Mouse (Mus musculus) limb, embryonic 11.5 days (tissue): ENCODE data around the gene Fbxo21. TPM values are rescaled to one million over a fixed set of nuclear protein-coding genes. Genes with fewer than 3 reads are reported as not detected.

Experiments used
- ATAC-seq: fragments of 200-750 bp; cut with Nextera tagmentation; 2 replicates; pipeline ENCODE4 v1.8.0; 2017; ENCODE audit warnings: low read depth; ENCODE audit not compliant: insufficient number of reproducible peaks, low FRiP score, low TSS enrichment
- DNase-seq: peaks from one replicate; pipeline ENCODE4 v3.0.0-alpha.2; 2015; ENCODE audit warnings: low spot score
- H3K27ac ChIP-seq: fragments of 300-500 bp; sonication (generic); replicated peaks from 2 replicates; pipeline ENCODE4 v1.5.1; 2014; ENCODE audit warnings: low read depth, mild to moderate bottlenecking, low read length
- H3K27me3 ChIP-seq: fragments of 300-500 bp; sonication (generic); 2 replicates; pipeline ENCODE4 v1.6.1; 2014; ENCODE audit warnings: mild to moderate bottlenecking, low read length, mixed read lengths; ENCODE audit not compliant: control insufficient read depth, insufficient read depth
- H3K36me3 ChIP-seq: fragments of 300-500 bp; sonication (generic); 2 replicates; pipeline ENCODE4 v1.6.1; 2014; ENCODE audit warnings: mild to moderate bottlenecking, low read length, moderate library complexity, mixed read lengths; ENCODE audit not compliant: control insufficient read depth, insufficient read depth
- H3K4me1 ChIP-seq: fragments of 300-500 bp; sonication (generic); 2 replicates; pipeline ENCODE4 v1.6.1; 2014; ENCODE audit warnings: low read length, mixed read lengths; ENCODE audit not compliant: control insufficient read depth, insufficient read depth
- H3K4me2 ChIP-seq: fragments of 300-500 bp; sonication (generic); 2 replicates; pipeline ENCODE4 v1.6.1; 2014; ENCODE audit warnings: low read depth, mild to moderate bottlenecking, moderate library complexity; ENCODE audit not compliant: severe bottlenecking
- H3K4me3 ChIP-seq: fragments of 300-500 bp; sonication (generic); 2 replicates; pipeline ENCODE4 v1.5.1; 2014; ENCODE audit warnings: low read depth, low read length
- H3K9ac ChIP-seq: fragments of 300-500 bp; sonication (generic); 2 replicates; pipeline ENCODE4 v1.6.1; 2014; ENCODE audit warnings: mild to moderate bottlenecking, low read length
- H3K9me3 ChIP-seq: fragments of 300-500 bp; sonication (generic); 2 replicates; pipeline ENCODE4 v1.6.1; 2016; ENCODE audit warnings: low read length; ENCODE audit not compliant: control insufficient read depth
- WGBS: fragments of 180-500 bp; shearing (Covaris S2); extraction: QIAGEN DNeasy Blood & Tissue Kit; methylation state at CpG from one replicate; pipeline ENCODE4 v1.1.7; 2014; 5-methylcytosine and 5-hydroxymethylcytosine counted together
- polyA plus RNA-seq: library from polyadenylated mRNA; unstranded; fragments of >200 nt; fragmentation: Nextera tagmentation; extraction: Ambion mirVana; gene quantifications from 2 replicates; pipeline ENCODE4 v1.2.1, GENCODE M21; 2014

Gene Fbxo21
- polyA plus RNA-seq, 1 experiment from 2014 or later: 74.6 TPM

DNA sequence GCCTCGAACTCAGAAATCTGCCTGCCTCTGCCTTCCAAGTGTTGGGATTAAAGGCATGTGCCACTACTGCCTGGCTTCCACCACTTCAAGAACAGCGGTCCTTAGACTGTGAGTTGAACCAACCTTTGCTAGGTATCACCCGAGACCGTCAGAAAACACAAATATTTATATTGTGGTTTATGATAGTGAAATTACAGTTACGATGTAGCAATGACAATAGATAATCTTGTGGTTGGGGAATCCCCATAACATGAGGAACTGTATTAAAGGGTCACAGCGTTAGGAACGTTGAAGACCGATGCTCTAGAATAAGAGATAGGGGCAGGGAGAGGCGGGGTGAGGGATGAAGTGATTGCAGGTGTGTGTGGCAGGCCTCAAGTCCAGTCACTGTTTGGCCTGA is 68.9 kb downstream of the Fbxo21 start:
- H3K4me3 ChIP-seq: no peak overlapping the region
- H3K4me1 ChIP-seq: no peaks in the 10 kb centered on the region
- H3K27ac ChIP-seq: no peak overlapping the region
- H3K9ac ChIP-seq: no peak overlapping the region
- DNase-seq: no peak
- no peak overlapping the region for H3K4me2 ChIP-seq
- 91% methylated on average over 9 of the region's 9 CpGs for WGBS
- H3K9me3 ChIP-seq: no peaks in the 10 kb centered on the region
- H3K27me3 ChIP-seq: no peaks in the 10 kb centered on the region
- no peak for ATAC-seq
- H3K36me3 ChIP-seq: no peaks in the 10 kb centered on the region

DNA sequence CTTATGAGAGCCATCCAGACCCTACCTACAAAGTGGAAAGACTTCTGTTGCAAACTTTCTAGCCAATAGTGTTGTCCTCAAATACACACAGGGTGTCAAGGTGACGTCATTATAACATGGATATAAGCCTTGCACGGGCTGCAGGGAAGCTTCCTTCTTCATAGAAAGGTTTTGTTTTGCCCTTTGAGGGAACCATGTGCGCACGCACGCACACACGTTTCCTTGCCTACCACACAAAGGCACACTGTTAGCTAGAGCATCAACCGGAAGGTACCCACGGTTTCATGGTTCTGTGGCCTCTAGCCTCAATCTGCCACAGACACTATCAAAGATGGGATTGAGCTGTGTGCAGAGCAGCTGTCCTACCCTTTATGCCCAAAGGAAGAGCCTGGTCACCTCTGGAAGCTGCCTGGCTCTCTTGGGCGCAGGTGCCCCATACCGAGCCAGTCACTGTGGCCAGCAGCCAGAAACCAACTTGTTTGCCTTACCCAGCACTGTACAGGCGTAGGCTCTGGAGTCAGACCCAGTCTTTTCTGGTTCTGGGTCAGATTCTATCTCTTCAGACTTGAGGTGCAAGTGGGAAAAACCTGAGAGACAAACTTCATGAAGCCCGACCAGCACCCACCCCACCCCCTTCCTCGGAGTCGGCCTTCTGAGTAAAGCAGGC is 70.7 kb downstream of the Fbxo21 start:
- no peaks in the 10 kb centered on the region for H3K4me1 ChIP-seq
- no peaks in the 10 kb centered on the region for H3K9me3 ChIP-seq
- H3K9ac ChIP-seq: no peak overlapping the region
- no peak overlapping the region for H3K4me2 ChIP-seq
- H3K4me3 ChIP-seq: no peak overlapping the region
- H3K27ac ChIP-seq: no peak overlapping the region
- no peaks in the 10 kb centered on the region for H3K27me3 ChIP-seq
- ATAC-seq (no peak), DNase-seq (no peak)
- 91% methylated on average over 14 of the region's 14 CpGs for WGBS
- H3K36me3 ChIP-seq: no peaks in the 10 kb centered on the region

DNA sequence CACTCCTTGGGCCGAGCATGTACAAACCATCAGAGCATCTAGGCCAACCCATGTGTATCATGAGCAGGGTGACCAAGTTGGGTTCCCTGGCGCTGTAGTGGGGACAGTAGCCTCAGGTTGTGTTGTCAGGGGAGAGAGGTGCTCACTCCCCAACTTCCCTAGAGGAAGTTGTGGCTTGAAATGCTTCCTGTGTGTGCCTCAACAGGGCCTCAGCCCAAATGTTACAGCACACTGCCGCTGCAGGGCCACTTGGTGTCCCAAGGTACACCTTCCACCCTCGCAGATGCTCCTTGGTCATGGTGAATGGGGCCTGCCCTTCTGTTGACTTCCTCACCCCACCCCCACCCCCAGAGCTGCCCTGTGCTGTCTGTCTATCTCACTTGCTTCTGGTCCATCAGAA is 71.9 kb downstream of the Fbxo21 start:
- Histone ChIP-seq H3K4me1 (no peaks in the 10 kb centered on the region), H3K27ac (no peak overlapping the region), H3K36me3 (no peaks in the 10 kb centered on the region), H3K27me3 (no peaks in the 10 kb centered on the region), H3K4me3 (no peak overlapping the region), H3K9ac (no peak overlapping the region), H3K9me3 (no peaks in the 10 kb centered on the region), H3K4me2 (no peak overlapping the region)
- 78% methylated on average over 4 of the region's 4 CpGs for WGBS
- DNase-seq (no peak), ATAC-seq (no peak)

DNA sequence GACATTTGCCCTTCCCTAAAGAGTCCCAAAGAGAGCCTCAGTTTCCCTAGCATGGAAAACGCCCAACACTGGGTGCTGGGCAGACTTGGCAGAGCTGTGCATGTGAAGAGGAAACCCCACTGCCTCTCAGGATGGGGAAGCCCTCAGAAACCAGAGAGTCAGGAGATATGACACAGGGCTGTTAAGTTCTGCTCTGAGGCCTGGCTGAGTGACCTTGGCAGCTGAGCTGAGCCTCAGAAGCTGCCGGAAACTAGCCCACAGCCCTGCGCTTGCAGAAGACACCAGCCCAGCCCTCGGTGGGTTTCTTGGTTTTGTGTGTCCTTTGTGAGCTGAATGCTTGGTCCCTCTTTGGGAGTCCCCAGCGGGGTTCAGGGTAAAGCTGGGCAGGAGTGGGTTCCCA is 72.4 kb downstream of the Fbxo21 start:
- Histone ChIP-seq H3K27ac (no peak overlapping the region), H3K36me3 (no peaks in the 10 kb centered on the region), H3K4me3 (no peak overlapping the region), H3K4me1 (no peaks in the 10 kb centered on the region), H3K9me3 (no peaks in the 10 kb centered on the region), H3K27me3 (no peaks in the 10 kb centered on the region), H3K9ac (no peak overlapping the region), H3K4me2 (no peak overlapping the region)
- ATAC-seq: no peak
- 88% methylated on average over 5 of the region's 5 CpGs for WGBS
- no peak for DNase-seq

DNA sequence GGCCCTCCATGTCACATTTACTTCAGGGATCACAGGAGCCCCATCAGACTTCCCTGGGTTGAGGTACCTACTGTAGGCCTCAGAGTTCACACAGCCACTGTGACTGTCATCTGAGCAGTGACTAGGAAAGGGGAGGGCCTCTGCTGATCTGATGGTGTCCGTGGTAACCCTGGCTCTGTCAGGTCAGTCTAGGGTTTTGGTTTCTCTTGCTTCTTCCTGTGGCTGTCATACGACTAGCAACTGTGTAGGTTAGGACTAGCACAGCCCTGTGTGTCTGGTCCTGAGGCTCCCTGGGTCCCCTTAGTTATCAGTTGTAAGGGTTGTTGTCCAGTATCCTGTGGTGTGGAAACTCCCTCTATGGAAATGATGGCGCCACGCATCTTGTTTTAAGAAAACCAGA is 74.2 kb downstream of the Fbxo21 start:
- DNase-seq (no peak), ATAC-seq (no peak)
- Histone ChIP-seq H3K36me3 (no peaks in the 10 kb centered on the region), H3K27ac (no peak overlapping the region), H3K4me1 (no peaks in the 10 kb centered on the region), H3K4me3 (no peak overlapping the region), H3K9ac (no peak overlapping the region), H3K4me2 (no peak overlapping the region), H3K9me3 (no peaks in the 10 kb centered on the region), H3K27me3 (no peaks in the 10 kb centered on the region)
- 80% methylated on average over 4 of the region's 4 CpGs for WGBS

DNA sequence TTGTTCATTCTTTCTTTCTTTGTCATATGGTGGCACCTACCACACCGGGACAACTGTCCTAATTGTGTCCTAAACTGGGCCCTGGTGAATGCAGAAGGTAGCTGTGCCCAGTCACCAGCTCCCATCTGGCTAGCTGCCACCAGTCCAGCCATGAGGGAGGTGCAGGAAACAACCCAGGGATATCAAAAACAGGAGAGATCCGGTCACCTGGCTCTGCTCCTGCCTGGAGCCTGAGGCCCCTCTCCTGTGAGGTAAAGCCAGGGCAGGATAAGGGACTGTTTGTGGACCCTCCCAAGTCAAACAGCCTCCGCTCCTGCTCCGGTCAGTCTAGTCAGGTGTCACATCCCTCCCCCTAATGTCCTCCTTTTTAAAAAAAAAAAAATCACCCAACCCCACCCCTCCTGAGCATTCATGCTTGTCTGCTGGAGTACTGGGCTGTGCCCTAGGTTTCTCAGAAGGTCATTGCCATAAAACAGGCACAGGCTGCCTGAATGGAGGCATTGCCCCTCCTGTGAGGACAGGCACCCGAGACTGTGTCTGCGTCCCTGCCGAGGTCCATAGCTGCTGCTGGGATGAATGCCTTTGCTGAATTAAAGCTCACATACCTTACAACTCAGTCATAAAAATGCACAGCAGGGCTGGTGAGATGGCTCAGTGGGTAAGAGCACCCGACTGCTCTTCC is 75.6 kb downstream of the Fbxo21 start:
- 0 out of 2 replicates have a peak, but pooled peaks cover 5% of the 10 kb centered on the region for H3K4me1 ChIP-seq
- no peak overlapping the region for H3K4me3 ChIP-seq
- no peak overlapping the region for H3K4me2 ChIP-seq
- H3K36me3 ChIP-seq: no peaks in the 10 kb centered on the region
- no peaks in the 10 kb centered on the region for H3K27me3 ChIP-seq
- ATAC-seq: no peak
- no peak overlapping the region for H3K27ac ChIP-seq
- H3K9ac ChIP-seq: no peak overlapping the region
- 76% methylated on average over 8 of the region's 8 CpGs for WGBS
- no peak for DNase-seq
- H3K9me3 ChIP-seq: no peaks in the 10 kb centered on the region

DNA sequence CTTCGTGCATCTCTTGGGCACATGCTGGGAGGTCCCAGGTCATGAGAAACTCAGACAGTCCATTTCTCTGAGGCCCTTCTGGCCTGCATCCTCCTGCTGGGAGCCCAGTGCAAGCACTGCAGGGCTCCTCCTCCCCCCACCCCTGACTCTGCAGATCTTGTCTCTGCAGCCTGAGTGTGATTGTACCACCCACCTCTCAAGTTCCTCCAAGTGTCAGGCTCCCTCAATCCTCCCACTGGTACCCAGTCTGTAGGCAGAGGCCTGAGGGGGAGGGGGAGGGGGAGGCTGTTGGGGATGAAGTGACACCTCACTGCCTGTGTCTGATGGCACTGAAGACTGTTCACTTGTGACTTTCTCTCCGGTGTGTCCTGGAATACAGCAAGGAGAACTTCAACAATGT is 76.7 kb downstream of the Fbxo21 start:
- Histone ChIP-seq H3K27me3 (no peaks in the 10 kb centered on the region), H3K27ac (no peak overlapping the region), H3K9ac (no peak overlapping the region), H3K4me2 (no peak overlapping the region), H3K4me3 (no peak overlapping the region), H3K36me3 (no peaks in the 10 kb centered on the region), H3K4me1 (peaks cover 12% of the 10 kb centered on the region; the same call in 1 of the 2 replicates), H3K9me3 (no peaks in the 10 kb centered on the region)
- DNase-seq (no peak), ATAC-seq (no peak)
- 92% methylated on average over 2 of the region's 2 CpGs for WGBS

DNA sequence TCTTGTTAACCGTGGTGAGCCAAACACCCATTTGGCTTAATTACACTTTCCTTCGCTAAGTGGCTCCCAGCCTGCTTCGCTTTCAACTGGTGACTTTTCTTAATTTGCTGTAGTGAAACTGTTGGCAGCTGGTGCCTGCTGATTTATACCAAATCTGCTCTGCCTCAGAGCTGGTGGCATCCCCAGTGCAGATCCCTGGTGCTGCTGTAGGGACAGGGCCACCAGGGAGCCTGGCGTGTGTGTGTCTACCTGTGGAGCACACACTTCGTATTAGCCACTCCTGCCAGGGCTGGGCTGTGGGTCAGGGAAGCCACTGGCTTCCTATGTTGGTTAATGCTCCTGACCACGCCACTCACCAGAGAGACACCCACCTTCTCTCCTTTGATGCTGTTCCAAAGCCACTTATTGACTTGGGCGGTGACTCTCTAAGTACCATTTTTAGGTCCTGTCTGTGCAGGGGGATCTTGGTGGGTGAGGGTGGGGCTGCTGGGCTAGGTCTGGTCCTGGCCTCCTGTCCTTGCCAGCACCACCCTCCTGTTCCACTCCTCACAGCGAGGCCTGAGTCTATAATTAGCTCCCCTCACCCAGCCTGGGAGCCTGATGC is 81.1 kb downstream of the Fbxo21 start:
- 17% methylated on average over 8 of the region's 8 CpGs for WGBS
- no peak for ATAC-seq
- Histone ChIP-seq H3K9ac (no peak overlapping the region), H3K36me3 (no peaks in the 10 kb centered on the region), H3K4me3 (no peak overlapping the region), H3K27me3 (no peaks in the 10 kb centered on the region), H3K27ac (no peak overlapping the region), H3K4me1 (peaks cover 14% of the 10 kb centered on the region; the same call in 1 of the 2 replicates), H3K4me2 (no peak overlapping the region), H3K9me3 (no peaks in the 10 kb centered on the region)
- DNase-seq: peak; percentile 59
